Mouse (Mus musculus) limb, embryonic 10.5 days (tissue): ENCODE measurements around the gene Pnmt. TPM values are rescaled to one million over a fixed set of nuclear protein-coding genes. Genes with fewer than 3 reads are reported as not detected.
A peak's percentile ranks its signal among the peaks of the same experiment; 100 is the strongest.
"Not testable (repeated sequence)": the region's sequence is repeated elsewhere in the genome, so short reads cannot be mapped to it uniquely, and the experiment has no call there.

Experiments
- DNase-seq: peaks from one replicate; pipeline ENCODE4 v3.0.0-alpha.2; 2017; ENCODE audit warnings: low spot score
- H3K27ac ChIP-seq: fragments of 300-500 bp; sonication (generic); 2 replicates; pipeline ENCODE4 v1.5.1; 2016; ENCODE audit warnings: mild to moderate bottlenecking
- H3K27me3 ChIP-seq: fragments of 300-500 bp; sonication (generic); 2 replicates; pipeline ENCODE4 v1.6.1; 2016; ENCODE audit warnings: low read depth, mild to moderate bottlenecking; ENCODE audit not compliant: poor library complexity, severe bottlenecking
- H3K36me3 ChIP-seq: fragments of 300-500 bp; sonication (generic); 2 replicates; pipeline ENCODE4 v1.6.1; 2016; ENCODE audit warnings: mild to moderate bottlenecking, moderate library complexity
- H3K4me1 ChIP-seq: fragments of 300-500 bp; sonication (generic); 2 replicates; pipeline ENCODE4 v1.6.1; 2016
- H3K4me3 ChIP-seq: fragments of 300-500 bp; sonication (generic); 2 replicates; pipeline ENCODE4 v1.5.1; 2016; ENCODE audit warnings: mild to moderate bottlenecking, moderate library complexity
- H3K9me3 ChIP-seq: fragments of 300-500 bp; sonication (generic); replicated peaks from 2 replicates; pipeline ENCODE4 v1.6.1; 2016; ENCODE audit warnings: mild to moderate bottlenecking
- WGBS: fragments of 180-500 bp; shearing (Covaris S2); methylation state at CpG from one replicate; pipeline ENCODE4 v1.1.7; 2016; 5-methylcytosine and 5-hydroxymethylcytosine counted together
- polyA plus RNA-seq: library from polyadenylated mRNA; unstranded; fragments of >200 nt; fragmentation: Nextera tagmentation; extraction: Ambion mirVana; gene quantifications from 2 replicates; pipeline ENCODE4 v1.2.1, GENCODE M21; 2016

The Pnmt gene
- polyA plus RNA-seq, 1 experiment from 2014 or later = 0.61 TPM

GRCm38 (mm10) chr11:98382405-98382804 lies 3.8 kb upstream of the Pnmt start:
- H3K27ac ChIP-seq, H3K4me3 ChIP-seq, H3K4me1 ChIP-seq, H3K9me3 ChIP-seq, DNase-seq: not testable (repeated sequence)
- H3K27me3 ChIP-seq = peaks cover 45% of the 10 kb centered on the region
- H3K36me3 ChIP-seq = peaks cover 45% of the 10 kb centered on the region
- 49% methylated on average over 2 of the region's 2 CpGs for WGBS

GRCm38 (mm10) chr11:98383261-98384030 lies 2.8 kb upstream of the Pnmt start, which contains the start of gene Tcap:
Tcap (plus strand) TSS chr11:98383811.
- peaks cover 12% of the 10 kb centered on the region for H3K4me1 ChIP-seq
- H3K36me3 ChIP-seq = peaks cover 34% of the 10 kb centered on the region
- H3K27me3 ChIP-seq = peaks cover 56% of the 10 kb centered on the region
- no peak for DNase-seq
- H3K4me3 ChIP-seq = no peak within 1 kb of the TSS
- WGBS = 57% methylated on average over 14 of the region's 14 CpGs
- no peaks in the 10 kb centered on the region for H3K9me3 ChIP-seq
- H3K27ac ChIP-seq = no peak within 1 kb of the TSS

- DNase-seq = no peak
- WGBS = 67% methylated on average over 20 of the region's 20 CpGs
- Histone ChIP-seq H3K9me3 (no peaks in the 10 kb centered on the region), H3K27ac (no peak overlapping the region), H3K4me1 (peaks cover 12% of the 10 kb centered on the region), H3K27me3 (peaks cover 63% of the 10 kb centered on the region), H3K4me3 (no peak overlapping the region), H3K36me3 (peaks cover 27% of the 10 kb centered on the region)
Measured at GRCm38 (mm10) chr11:98384216-98384615, 2.0 kb upstream of the Pnmt start.

DNA sequence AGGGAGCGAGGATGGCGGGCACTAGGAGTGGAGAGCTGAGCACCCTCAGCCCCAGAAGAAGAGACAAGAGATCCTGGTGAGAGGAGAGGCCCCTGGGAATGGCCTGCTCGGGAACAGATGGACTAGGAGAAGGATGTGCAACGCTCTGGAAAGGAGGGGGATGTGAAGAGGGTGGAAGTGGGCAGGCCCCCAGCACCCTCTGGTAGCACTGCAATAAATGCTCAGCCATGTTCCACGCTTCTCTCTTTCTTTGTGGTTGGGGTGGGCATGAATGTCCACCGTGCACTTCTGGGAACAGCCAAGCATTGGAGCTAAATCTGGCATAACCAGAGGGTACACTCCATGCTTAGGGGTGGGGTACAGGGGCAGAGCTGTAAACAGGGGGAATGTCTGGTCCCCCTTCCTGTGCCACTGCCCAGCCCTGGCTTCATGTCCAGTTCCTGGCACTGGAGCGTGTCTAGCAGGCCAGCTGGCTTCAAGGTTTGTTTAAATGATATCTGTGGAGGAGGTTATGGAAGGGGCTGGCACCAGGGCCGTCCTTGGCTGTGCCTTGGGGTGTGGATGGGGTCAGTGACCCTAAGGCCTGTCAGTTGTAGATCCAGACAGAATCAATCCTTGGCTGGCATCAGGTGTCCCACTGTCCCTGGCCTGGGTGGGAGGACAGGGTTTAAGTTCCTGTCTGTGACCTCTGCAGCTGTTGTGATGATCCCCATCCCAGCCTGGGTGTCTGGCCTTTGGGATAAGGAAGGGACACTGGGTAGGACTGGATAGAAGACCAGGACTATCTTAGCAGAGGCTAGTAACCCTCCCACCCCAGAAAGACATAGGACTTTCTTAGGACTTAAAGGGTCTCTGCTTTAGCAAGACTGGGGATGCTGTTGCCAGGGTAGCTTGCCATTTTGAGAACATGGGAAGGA lies 1.3 kb upstream of the Pnmt start:
- Histone ChIP-seq H3K36me3 (peaks cover 19% of the 10 kb centered on the region), H3K27me3 (peaks cover 71% of the 10 kb centered on the region), H3K4me3 (no peak overlapping the region), H3K4me1 (peaks cover 12% of the 10 kb centered on the region), H3K9me3 (no peaks in the 10 kb centered on the region), H3K27ac (no peak overlapping the region)
- no peak for DNase-seq
- whole genome bisulfite sequencing = 66% methylated on average over 8 of the region's 8 CpGs

DNA sequence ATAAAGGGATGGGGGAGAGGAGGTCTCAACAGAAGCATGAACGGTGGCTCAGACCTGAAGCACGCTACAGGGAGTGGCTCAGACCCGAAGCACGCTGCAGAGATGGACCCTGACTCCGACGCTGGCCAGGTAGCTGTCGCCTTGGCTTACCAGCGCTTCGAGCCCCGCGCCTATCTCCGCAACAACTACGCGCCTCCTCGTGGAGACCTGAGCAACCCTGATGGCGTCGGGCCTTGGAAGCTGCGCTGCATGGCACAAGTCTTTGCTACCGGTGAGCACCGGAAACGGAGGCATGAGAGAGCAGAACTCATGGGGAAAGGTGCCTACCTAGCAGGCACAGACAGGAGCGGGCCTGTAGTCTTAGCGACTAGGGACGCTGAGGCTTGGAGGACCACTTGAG lies 346 bp downstream of the Pnmt start:
- peaks cover 17% of the 10 kb centered on the region for H3K4me1 ChIP-seq
- H3K27ac ChIP-seq = 0 out of 2 replicates have a peak overlapping the region, but pooled peaks have one; percentile 27
- peaks cover 3% of the 10 kb centered on the region; the same call in 1 of the 2 replicates for H3K36me3 ChIP-seq
- 17% methylated on average over 24 of the region's 24 CpGs for WGBS
- no peaks in the 10 kb centered on the region for H3K9me3 ChIP-seq
- H3K27me3 ChIP-seq = peaks cover 87% of the 10 kb centered on the region
- H3K4me3 ChIP-seq = peak overlapping the region; percentile 15
- peak; percentile 49 for DNase-seq

DNA sequence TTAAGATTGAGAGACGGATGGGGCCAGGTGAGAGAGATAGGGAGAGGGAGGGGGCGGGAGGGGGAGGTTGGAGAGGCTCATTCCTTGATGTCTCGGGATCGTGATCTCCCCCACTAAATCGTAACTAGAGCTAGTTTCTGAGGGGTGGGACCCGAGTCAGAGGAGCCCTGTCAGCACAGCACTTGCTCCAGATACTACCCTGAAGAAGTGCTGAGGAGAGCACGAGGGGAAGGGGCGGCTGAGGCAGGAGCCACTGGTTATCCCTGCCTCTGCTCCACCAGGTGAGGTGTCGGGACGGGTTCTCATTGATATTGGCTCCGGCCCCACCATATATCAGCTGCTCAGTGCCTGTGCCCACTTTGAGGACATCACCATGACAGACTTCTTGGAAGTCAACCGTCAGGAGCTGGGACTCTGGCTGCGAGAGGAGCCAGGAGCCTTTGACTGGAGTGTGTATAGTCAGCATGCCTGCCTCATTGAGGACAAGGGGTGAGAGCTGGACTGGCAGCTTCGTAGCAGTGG lies 867 bp downstream of the Pnmt start:
- DNase-seq = no peak
- H3K9me3 ChIP-seq = no peaks in the 10 kb centered on the region
- peak overlapping the region; percentile 15 for H3K4me3 ChIP-seq
- 49% methylated on average over 14 of the region's 14 CpGs for WGBS
- H3K27me3 ChIP-seq = peaks cover 92% of the 10 kb centered on the region
- H3K27ac ChIP-seq = no peak overlapping the region
- H3K4me1 ChIP-seq = peaks cover 23% of the 10 kb centered on the region
- H3K36me3 ChIP-seq = no peaks in the 10 kb centered on the region

- H3K27me3 ChIP-seq = peaks cover 100% of the 10 kb centered on the region
Measured at GRCm38 (mm10) chr11:98388282-98388681, 2.0 kb downstream of the Pnmt start.

DNA sequence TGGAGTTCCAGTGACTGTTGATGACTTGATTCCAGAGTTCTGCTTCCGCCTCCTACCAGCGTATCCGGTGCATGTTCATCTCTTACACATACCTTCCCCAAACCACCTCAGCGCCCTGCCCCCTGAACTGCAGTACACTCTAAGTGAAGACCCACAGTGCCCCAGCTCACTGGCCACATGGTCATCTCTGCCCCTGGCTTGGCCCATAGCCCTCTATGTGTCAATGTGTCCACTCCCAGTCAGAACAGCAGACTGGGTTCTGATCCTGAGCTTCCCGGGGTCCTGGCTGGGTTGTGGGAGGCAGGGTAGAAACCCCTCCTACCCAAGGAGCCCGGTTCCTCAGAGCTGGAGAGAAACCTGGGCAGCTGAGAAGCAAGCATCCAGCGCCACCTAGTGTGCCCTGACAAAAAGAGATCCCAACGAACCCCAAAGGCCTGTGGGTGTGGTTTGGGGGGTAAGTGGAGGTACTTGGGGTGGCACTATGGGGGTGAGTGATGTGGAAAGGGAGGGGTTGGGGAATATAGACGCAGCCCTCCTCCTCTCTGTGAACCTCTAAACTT lies 3.1 kb downstream of the Pnmt start:
- Histone ChIP-seq H3K27ac (no peak overlapping the region), H3K4me1 (peaks cover 35% of the 10 kb centered on the region)

More at GRCm38 (mm10) chr11:98388282-98388681, 2.0 kb downstream of the Pnmt start:
- 76% methylated on average over 10 of the region's 10 CpGs for whole genome bisulfite sequencing
- Histone ChIP-seq H3K36me3 (no peaks in the 10 kb centered on the region; the same call in 1 of the 2 replicates), H3K27ac (no peak overlapping the region), H3K4me1 (peaks cover 32% of the 10 kb centered on the region), H3K9me3 (no peaks in the 10 kb centered on the region), H3K4me3 (no peak overlapping the region)
- no peak for DNase-seq

GRCm38 (mm10) chr11:98390141-98390540 lies 3.9 kb downstream of the Pnmt start:
- H3K4me1 ChIP-seq = peaks cover 35% of the 10 kb centered on the region
- no peaks in the 10 kb centered on the region; the same call in 1 of the 2 replicates for H3K36me3 ChIP-seq
- H3K9me3 ChIP-seq = no peaks in the 10 kb centered on the region
- H3K27ac ChIP-seq = no peak overlapping the region
- H3K27me3 ChIP-seq = peaks cover 94% of the 10 kb centered on the region
- DNase-seq = no peak
- 68% methylated on average over 12 of the region's 12 CpGs for WGBS
- no peak overlapping the region for H3K4me3 ChIP-seq

More for the DNA sequence above, 3.1 kb downstream of the Pnmt start:
- H3K27me3 ChIP-seq = peaks cover 100% of the 10 kb centered on the region
- no peak for DNase-seq
- H3K36me3 ChIP-seq = no peaks in the 10 kb centered on the region; the same call in 1 of the 2 replicates
- no peak overlapping the region for H3K4me3 ChIP-seq
- WGBS = 29% methylated on average over 9 of the region's 9 CpGs
- H3K9me3 ChIP-seq = no peaks in the 10 kb centered on the region

DNA sequence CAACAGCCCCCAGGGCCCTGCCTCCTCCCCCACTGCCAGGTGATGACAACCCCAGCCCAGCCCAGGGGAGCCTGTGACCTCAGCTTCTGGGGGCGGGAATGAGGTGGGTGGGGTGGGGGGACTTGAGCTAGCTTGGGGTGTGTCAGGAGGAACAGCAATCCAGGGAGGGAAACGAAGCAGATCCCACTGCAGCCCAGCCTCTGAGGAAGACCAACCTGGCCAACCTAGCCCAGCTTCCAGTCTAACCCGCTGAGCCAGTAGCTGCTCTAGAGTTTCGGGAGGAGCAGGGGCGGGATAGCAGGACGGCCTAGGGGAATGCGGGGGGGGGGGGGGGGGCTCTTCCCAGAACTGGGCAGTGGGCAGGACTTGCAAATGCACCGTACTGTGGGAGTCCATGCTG lies 5.8 kb downstream of the Pnmt start:
- H3K4me1 ChIP-seq = peaks cover 26% of the 10 kb centered on the region
- H3K27ac ChIP-seq = no peak overlapping the region
- H3K36me3 ChIP-seq = no peaks in the 10 kb centered on the region; the same call in 1 of the 2 replicates
- no peaks in the 10 kb centered on the region for H3K9me3 ChIP-seq
- H3K27me3 ChIP-seq = peaks cover 75% of the 10 kb centered on the region
- peak overlapping the region; percentile 9; the same call in 1 of the 2 replicates for H3K4me3 ChIP-seq
- DNase-seq = no peak
- 9% methylated on average over 6 of the region's 8 CpGs for WGBS

DNA sequence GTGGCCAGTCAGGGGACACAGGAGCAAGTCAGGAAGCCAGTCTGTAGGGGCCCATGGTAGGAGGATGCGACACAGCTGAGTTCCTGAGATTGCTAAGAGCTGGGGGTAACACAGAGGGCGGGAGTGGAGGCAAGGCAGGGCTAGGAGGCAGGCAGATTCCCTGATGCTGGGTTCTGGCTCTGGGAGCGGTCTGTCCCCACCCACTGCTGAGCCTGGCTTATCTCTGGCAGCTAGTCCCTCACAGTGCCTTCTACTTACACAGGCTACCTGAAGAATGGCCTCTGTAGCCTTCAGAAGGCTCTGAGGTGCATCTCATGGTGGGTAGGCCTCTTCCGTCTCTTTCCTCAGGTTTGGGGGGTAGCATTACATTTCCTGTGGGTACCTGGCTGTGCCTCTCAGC lies 6.4 kb downstream of the Pnmt start:
- Histone ChIP-seq H3K4me3 (peak overlapping the region; percentile 9; the same call in 1 of the 2 replicates), H3K4me1 (peaks cover 25% of the 10 kb centered on the region), H3K9me3 (no peaks in the 10 kb centered on the region), H3K27ac (peak overlapping the region; percentile 28; the same call in 1 of the 2 replicates), H3K27me3 (peaks cover 69% of the 10 kb centered on the region), H3K36me3 (no peaks in the 10 kb centered on the region; the same call in 1 of the 2 replicates)
- DNase-seq = no peak
- WGBS = 31% methylated on average over 4 of the region's 4 CpGs

DNA sequence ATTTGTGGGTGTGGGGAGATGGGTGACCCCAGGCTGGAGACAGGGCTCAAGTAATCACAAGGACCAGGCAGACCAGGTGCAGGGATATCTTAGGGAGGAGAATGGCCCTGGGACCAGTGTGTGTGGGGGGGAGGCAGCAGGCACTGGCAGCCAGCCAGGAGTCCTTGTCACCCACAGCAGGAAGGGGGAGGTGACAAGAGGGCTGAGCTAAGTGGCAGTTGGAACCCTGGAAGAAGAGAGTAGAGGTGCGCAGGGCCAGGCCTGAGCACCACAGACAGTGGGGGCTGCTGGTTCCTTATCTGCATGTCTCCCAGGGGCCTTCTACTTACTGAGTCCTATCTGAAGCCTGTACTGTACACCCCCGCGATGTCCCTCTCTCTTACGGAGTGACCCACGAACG lies 7.1 kb downstream of the Pnmt start:
- 73% methylated on average over 6 of the region's 6 CpGs for WGBS
- no peak overlapping the region for H3K27ac ChIP-seq
- H3K4me3 ChIP-seq = no peak overlapping the region
- H3K27me3 ChIP-seq = peaks cover 63% of the 10 kb centered on the region
- peaks cover 22% of the 10 kb centered on the region for H3K4me1 ChIP-seq
- no peaks in the 10 kb centered on the region for H3K9me3 ChIP-seq
- no peaks in the 10 kb centered on the region; the same call in 1 of the 2 replicates for H3K36me3 ChIP-seq
- DNase-seq = no peak
